Mouse (Mus musculus): ENCODE results near the gene Rpa3. TPM values are rescaled to one million over a fixed set of nuclear protein-coding genes. Genes with fewer than 3 reads are reported as not detected.

Gene Rpa3
- polyA plus RNA-seq, 1 experiment from 2014 or later = 72.5 TPM

Other genes starting within 250 kb of the Rpa3 start
- gene Col28a1, start 66.6 kb downstream of the Rpa3 start, polyA plus RNA-seq (2015; fragmentation: Nextera tagmentation; extraction: Ambion mirVana) = 0.76 and 1.1 TPM in 2 replicates
- gene Mios, start 50.0 kb downstream of the Rpa3 start, polyA plus RNA-seq (2015; fragmentation: Nextera tagmentation; extraction: Ambion mirVana) = 26.2 and 27.4 TPM in 2 replicates
- 48.2 and 49.5 TPM in 2 replicates for gene Umad1, start 115 bp upstream of the Rpa3 start, polyA plus RNA-seq (2015; fragmentation: Nextera tagmentation; extraction: Ambion mirVana)
- gene Gm45062, start 277 bp upstream of the Rpa3 start, polyA plus RNA-seq (2015; fragmentation: Nextera tagmentation; extraction: Ambion mirVana) = 13.1 and 15.0 TPM in 2 replicates